Mouse (Mus musculus) kidney, adult 2 months (tissue): ENCODE measurements around the gene Gtf2h1.

Experiments
- CTCF ChIP-seq: fragments of 200-500 bp; conservative IDR thresholded peaks from 2 replicates; pipeline ENCODE4 v1.5.1; 2011; ENCODE audit warnings: low read depth, mild to moderate bottlenecking, control low read depth, low read length, moderate library complexity, mixed read lengths; ENCODE audit not compliant: insufficient read depth, insufficient read length
- POLR2A ChIP-seq: fragments of 200-500 bp; IDR thresholded peaks from one replicate; pipeline ENCODE4 v1.6.1; 2011; ENCODE audit warnings: low read depth, low read length, control low read depth

GRCm38 (mm10) chr7:46764672-46765071, 31.2 kb upstream of the Gtf2h1 start:
- TF ChIP-seq POLR2A (no peak), CTCF (no peak)
